Mouse (Mus musculus): ENCODE results near the gene Saysd1. TPM values are rescaled to one million over a fixed set of nuclear protein-coding genes. Genes with fewer than 3 reads are reported as not detected.

Gene Saysd1
- total and polyA plus RNA-seq, 3 experiments: 5.3 to 6.6 (median 5.9) TPM

GRCm38 (mm10) chr14:20147854-20148253, 9.5 kb upstream of the Saysd1 start:
- in situ Hi-C loops (cut with MboI; ENCODE audit: low pct_ligation_motif_present, low pct_unique_long_range_greater_than_20kb, low sequenced_read_pairs) (no loop called here), dilution Hi-C loops (cut with MboI; ENCODE audit: extremely low pct_ligation_motif_present, extremely low pct_unique_long_range_greater_than_20kb, low sequenced_read_pairs) (no loop called here)
- H3K9me3 ChIP-seq (replicated peaks; ENCODE audit: low read length): no peaks in the 10 kb centered on the region
- peaks cover 36 to 79% of the 10 kb centered on the region in 2 experiments for H3K36me3 ChIP-seq (replicated peaks in 1 of 2; ENCODE audit: control insufficient read depth in 1 of 2, insufficient read depth in 1 of 2, low read length in 1 of 2)
- no peak for DNase-seq (ENCODE audit: extremely low read depth)
- H3K27ac ChIP-seq (ENCODE audit: insufficient read depth, low read depth): no peak overlapping the region
- no peaks in the 10 kb centered on the region for H3K27me3 ChIP-seq (replicated peaks)
- H3K4me3 ChIP-seq (replicated peaks in 1 of 3; ENCODE audit: low read depth in 2 of 3, low read length in 2 of 3, poor library complexity in 1 of 3): no peak overlapping the region
- no peaks in the 10 kb centered on the region for H3K79me2 ChIP-seq (replicated peaks; ENCODE audit: control insufficient read depth, extremely low read depth, insufficient read depth, poor library complexity, severe bottlenecking)
- peaks cover 0 to 19% of the 10 kb centered on the region in 2 experiments; a peak in 1 of 4 replicates for H3K4me1 ChIP-seq (ENCODE audit: control insufficient read depth in 1 of 2, insufficient read depth in 2 of 2)
- no peak overlapping the region for H3K9ac ChIP-seq (ENCODE audit: insufficient read depth, low read depth)
- no peak overlapping the region for H3K4me2 ChIP-seq (ENCODE audit: insufficient read depth, low read depth, poor library complexity, severe bottlenecking)
- TF ChIP-seq NELFE (IDR thresholded peaks at IDR 0.05; ENCODE audit: low read depth, low read length): no peak
- no peak for TF ChIP-seq SIN3A (IDR thresholded peaks at IDR 0.05; ENCODE audit: low read length)
- TF ChIP-seq CTCF (conservative IDR thresholded peaks at IDR 0.05 in 1 of 2, IDR thresholded peaks at IDR 0.05 in 1 of 2; ENCODE audit: low read depth in 2 of 2, low read length in 2 of 2): no peak
- no peak for TF ChIP-seq GABPA (IDR thresholded peaks at IDR 0.05; ENCODE audit: insufficient replicate concordance, low read depth, low read length)
- TF ChIP-seq TBP (conservative IDR thresholded peaks at IDR 0.05; ENCODE audit: low read depth, low read length): no peak
- TF ChIP-seq MEF2A (IDR thresholded peaks at IDR 0.05; ENCODE audit: borderline replicate concordance, low read depth, low read length): no peak
- TF ChIP-seq MXI1 (IDR thresholded peaks at IDR 0.05; ENCODE audit: low read depth, low read length): no peak
- no peak for TF ChIP-seq MAZ (IDR thresholded peaks at IDR 0.05; ENCODE audit: low read depth, low read length)
- TF ChIP-seq E2F4 (IDR thresholded peaks at IDR 0.05; ENCODE audit: insufficient replicate concordance, low read depth, low read length): no peak
- no peak for TF ChIP-seq ZC3H11A (IDR thresholded peaks at IDR 0.05; ENCODE audit: low read depth, low read length)
- TF ChIP-seq ZNF384 (IDR thresholded peaks at IDR 0.05; ENCODE audit: low read depth, low read length): no peak
- no peak for TF ChIP-seq JUN (IDR thresholded peaks at IDR 0.05; ENCODE audit: insufficient read depth, low read depth, low read length)
- no peak for TF ChIP-seq PAX5 (IDR thresholded peaks at IDR 0.05; ENCODE audit: low read length)
- TF ChIP-seq RCOR1 (conservative IDR thresholded peaks at IDR 0.05; ENCODE audit: low read depth, low read length): no peak
- no peak for TF ChIP-seq RAD21 (IDR thresholded peaks at IDR 0.05; ENCODE audit: low read depth, low read length)

- no peak overlapping the region for H3K4me3 ChIP-seq (replicated peaks in 1 of 3; ENCODE audit: low read depth in 2 of 3, low read length in 2 of 3, poor library complexity in 1 of 3)
- no peaks in the 10 kb centered on the region for H3K79me2 ChIP-seq (replicated peaks; ENCODE audit: control insufficient read depth, extremely low read depth, insufficient read depth, poor library complexity, severe bottlenecking)
- H3K4me2 ChIP-seq (ENCODE audit: insufficient read depth, low read depth, poor library complexity, severe bottlenecking): no peak overlapping the region
- TF ChIP-seq NRF1 (IDR thresholded peaks at IDR 0.05; ENCODE audit: low read depth, low read length) (no peak), UBTF (IDR thresholded peaks at IDR 0.05; ENCODE audit: low read depth, low read length) (no peak), IRF4 (IDR thresholded peaks at IDR 0.05; ENCODE audit: low read depth, low read length) (no peak), CHD1 (IDR thresholded peaks at IDR 0.05; ENCODE audit: low read depth, low read length) (no peak), MYC (IDR thresholded peaks at IDR 0.05; ENCODE audit: low read depth, low read length) (no peak), JUND (conservative IDR thresholded peaks at IDR 0.05; ENCODE audit: low read depth, low read length) (no peak), MEF2A (IDR thresholded peaks at IDR 0.05; ENCODE audit: borderline replicate concordance, low read depth, low read length) (no peak), HCFC1 (IDR thresholded peaks at IDR 0.05; ENCODE audit: low read depth, low read length) (no peak), ETS1 (conservative IDR thresholded peaks at IDR 0.05; ENCODE audit: low read depth, low read length) (no peak), BHLHE40 (IDR thresholded peaks at IDR 0.05; ENCODE audit: low read depth, low read length) (no peak), POLR2AphosphoS2 (IDR thresholded peaks at IDR 0.05; ENCODE audit: low read depth, low read length) (no peak), ELF1 (IDR thresholded peaks at IDR 0.05; ENCODE audit: low read depth, low read length) (no peak), RAD21 (IDR thresholded peaks at IDR 0.05; ENCODE audit: low read depth, low read length) (no peak), ZC3H11A (IDR thresholded peaks at IDR 0.05; ENCODE audit: low read depth, low read length) (no peak), ZNF384 (IDR thresholded peaks at IDR 0.05; ENCODE audit: low read depth, low read length) (no peak), MAFK (IDR thresholded peaks at IDR 0.05; ENCODE audit: insufficient replicate concordance, low read length) (no peak)
- no peaks in the 10 kb centered on the region for H3K27me3 ChIP-seq (replicated peaks)
- dilution Hi-C loops (cut with MboI; ENCODE audit: extremely low pct_ligation_motif_present, extremely low pct_unique_long_range_greater_than_20kb, low sequenced_read_pairs) (no loop called here), in situ Hi-C loops (cut with MboI; ENCODE audit: low pct_ligation_motif_present, low pct_unique_long_range_greater_than_20kb, low sequenced_read_pairs) (no loop called here)
- DNase-seq (ENCODE audit: extremely low read depth): no peak
- H3K9me3 ChIP-seq (replicated peaks; ENCODE audit: low read length): no peaks in the 10 kb centered on the region
- peaks cover 0 to 13% of the 10 kb centered on the region in 2 experiments; a peak in 1 of 4 replicates for H3K4me1 ChIP-seq (ENCODE audit: control insufficient read depth in 1 of 2, insufficient read depth in 2 of 2)
- no peak overlapping the region for H3K9ac ChIP-seq (ENCODE audit: insufficient read depth, low read depth)
- no peak overlapping the region for H3K27ac ChIP-seq (ENCODE audit: insufficient read depth, low read depth)
- peaks cover 63 to 92% of the 10 kb centered on the region in 2 experiments for H3K36me3 ChIP-seq (replicated peaks in 1 of 2; ENCODE audit: control insufficient read depth in 1 of 2, insufficient read depth in 1 of 2, low read length in 1 of 2)
Measured at GRCm38 (mm10) chr14:20144093-20144492, 5.8 kb upstream of the Saysd1 start.

All from CH12.LX (cell line).